Mouse (Mus musculus): ENCODE results near the gene Samd4.

The Samd4 gene

GRCm38 (mm10) chr14:46999321-47000025 is 116.8 kb downstream of the Samd4 start:
- no peak for DNase-seq (ENCODE audit: low spot score in 2 of 2)

DNA sequence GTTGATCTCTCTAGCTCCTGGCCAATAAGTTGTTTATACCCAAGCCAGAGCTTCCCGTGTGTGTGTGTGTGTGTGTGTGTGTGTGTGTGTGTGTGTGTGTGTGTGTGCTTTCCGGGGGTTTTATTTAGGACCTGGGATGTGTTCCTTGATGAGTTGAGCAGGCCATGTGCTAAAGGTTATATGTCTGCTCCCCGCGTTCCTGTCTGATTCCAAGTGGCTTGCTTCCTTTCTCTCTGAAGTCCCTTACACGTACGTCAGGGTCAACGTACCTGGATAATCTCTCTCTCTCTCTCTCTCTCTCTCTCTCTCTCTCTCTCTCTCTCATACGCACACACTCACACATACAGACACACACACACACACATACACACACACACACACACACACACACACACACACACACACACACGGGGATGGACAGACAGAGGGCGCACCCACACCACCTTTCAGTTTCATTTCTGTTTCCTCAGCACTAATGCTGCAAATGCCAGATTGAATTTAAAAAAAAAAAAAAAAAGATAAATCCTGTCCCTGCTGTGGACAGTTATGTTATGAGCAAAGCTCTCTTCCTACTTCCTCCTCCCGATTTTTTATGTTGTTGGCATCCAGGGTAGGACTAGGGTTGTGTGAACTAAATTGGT is 117.6 kb downstream of the Samd4 start:
- no peak for DNase-seq (ENCODE audit: low spot score in 2 of 2)

- DNase-seq (ENCODE audit: low spot score in 2 of 2), result no peak
These were observed 118.4 kb downstream of the Samd4 start for GRCm38 (mm10) chr14:47000786-47001761.

DNA sequence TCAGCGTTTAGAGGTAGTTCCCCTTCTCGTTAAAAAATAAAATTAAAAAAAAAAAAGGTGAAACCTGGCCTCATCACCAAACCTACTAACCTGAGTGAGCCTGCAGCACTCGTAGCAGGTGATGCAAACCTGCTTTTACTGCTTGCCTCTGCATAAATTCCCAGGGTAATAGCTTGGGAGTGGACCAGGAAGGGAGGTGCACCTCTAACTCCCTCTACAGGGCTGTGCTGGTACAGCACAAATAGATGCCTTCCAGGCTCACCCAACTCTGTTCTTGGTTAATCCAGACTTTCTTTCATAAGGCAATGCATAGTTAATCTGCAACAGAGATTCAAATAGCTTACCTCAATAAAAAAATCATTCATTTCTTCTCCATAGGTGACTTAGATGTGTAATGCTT is 121.5 kb downstream of the Samd4 start:
- peak in 1 of 2 experiments; percentile 47 for DNase-seq (ENCODE audit: low spot score in 2 of 2)

DNA sequence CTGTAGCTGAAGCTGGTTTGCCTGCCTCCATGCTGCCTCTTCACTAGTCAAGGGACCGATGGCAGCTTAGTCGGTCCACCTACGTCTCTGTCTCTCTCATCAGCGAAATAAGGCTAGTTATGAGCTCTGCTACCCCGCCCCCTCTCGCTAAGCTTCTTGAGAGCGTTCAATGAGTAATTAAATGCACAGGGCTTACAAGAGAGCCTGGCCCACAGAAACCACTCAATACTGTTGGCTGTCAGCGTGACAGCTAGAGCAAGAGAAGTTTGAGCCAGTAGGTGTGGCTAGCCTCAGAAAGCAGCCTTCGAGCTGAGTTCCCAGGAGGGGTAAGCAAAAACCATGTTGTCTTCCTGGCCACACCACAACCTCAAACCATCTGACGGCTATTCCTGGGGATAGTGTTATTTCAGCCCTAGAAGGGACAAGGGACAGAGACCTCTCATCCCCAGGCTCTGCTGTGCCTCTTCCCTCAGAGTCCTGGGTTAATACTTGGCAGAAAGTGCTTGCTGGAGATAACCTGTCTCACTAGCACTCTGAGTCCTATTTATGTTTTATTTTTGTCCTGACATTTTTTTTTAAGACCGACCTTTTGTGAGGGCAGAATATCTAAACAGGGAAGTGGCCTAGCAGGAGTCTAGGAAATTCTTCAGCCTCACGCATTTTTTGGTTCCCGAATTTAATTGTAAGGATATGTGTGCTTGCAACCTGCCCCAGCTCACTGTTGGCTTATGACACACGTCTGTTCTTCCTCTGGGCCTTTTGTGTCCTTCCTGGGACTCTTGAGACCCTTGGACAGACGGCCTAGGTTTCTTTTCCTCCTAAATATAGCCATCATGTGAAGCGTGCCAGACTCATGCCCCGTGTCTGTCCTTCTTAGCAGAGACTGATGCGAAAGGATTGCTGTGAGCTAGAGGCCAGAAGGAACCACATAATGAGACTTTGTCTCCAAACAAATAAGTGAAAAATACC is 128.8 kb downstream of the Samd4 start:
- DNase-seq (ENCODE audit: low spot score in 2 of 2), result peak; percentile 46 to 59

DNA sequence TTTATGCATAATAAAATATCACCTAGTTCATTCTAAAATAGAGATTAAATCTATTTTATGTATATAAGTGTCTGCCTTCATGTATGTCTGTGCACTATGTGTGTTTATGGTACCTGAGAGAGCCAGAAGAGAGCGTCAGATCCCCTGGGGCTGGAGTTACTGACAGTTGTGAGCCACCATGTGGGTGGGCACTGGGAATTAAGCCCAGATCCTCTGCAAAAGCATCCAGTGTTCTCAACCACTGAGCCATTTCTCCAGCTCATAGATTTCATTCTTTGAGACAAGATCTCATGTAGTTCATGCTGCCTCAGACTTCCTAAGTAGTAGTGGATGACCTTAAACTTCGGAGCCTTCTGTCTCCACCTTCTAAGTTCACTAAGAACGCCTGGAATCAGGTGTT is 133.0 kb downstream of the Samd4 start:
- peak in 1 of 2 experiments; percentile 34 for DNase-seq (ENCODE audit: low spot score in 2 of 2)

DNA sequence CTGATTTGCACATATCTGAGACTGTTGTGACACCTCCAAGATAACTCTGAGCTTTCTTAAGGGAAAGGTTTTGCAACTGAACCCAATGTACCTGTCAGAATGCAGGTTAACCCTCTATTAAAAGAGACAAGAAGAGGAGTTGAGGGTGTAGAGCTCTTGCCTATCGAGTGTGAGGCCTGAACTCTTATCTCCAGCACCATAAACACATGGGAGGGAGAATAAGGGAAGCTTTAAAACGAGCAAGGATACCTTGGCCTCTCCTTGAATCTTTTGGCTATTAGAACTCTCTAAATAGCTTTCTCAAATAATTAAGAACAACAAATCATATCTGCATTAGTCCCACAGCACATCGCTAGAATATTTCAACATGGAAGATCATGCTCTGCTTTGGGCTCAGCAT is 135.0 kb downstream of the Samd4 start:
- DNase-seq (ENCODE audit: low spot score in 2 of 2), result no peak

- DNase-seq (ENCODE audit: low spot score in 2 of 2), result no peak
These were observed 138.2 kb downstream of the Samd4 start for GRCm38 (mm10) chr14:47020886-47021285.

DNA sequence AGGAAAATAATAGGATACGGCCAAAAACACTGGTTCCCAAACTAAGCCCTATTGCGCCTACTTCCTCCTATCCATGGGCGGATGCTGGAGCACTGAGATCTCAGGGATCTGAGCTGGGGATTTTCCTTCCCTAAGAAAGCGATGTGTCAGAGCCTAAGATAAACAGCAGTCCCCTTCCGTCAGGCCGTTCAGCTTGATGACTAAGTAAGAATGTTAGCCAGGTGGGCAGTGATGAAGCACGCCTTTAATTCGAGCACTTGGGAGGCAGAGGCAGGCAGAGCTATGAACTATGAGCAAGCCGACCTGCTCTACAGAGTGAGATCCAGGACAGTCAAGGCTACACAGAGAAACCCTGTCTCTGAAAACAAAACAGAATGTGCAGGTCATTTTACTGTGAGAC is 140.9 kb downstream of the Samd4 start:
- no peak for DNase-seq (ENCODE audit: low spot score in 2 of 2)

GRCm38 (mm10) chr14:47027431-47028118 is 144.9 kb downstream of the Samd4 start:
- DNase-seq (ENCODE audit: low spot score in 2 of 2), result no peak

- DNase-seq (ENCODE audit: low spot score in 2 of 2), result no peak
These were observed 148.9 kb downstream of the Samd4 start for GRCm38 (mm10) chr14:47031542-47031941.

DNA sequence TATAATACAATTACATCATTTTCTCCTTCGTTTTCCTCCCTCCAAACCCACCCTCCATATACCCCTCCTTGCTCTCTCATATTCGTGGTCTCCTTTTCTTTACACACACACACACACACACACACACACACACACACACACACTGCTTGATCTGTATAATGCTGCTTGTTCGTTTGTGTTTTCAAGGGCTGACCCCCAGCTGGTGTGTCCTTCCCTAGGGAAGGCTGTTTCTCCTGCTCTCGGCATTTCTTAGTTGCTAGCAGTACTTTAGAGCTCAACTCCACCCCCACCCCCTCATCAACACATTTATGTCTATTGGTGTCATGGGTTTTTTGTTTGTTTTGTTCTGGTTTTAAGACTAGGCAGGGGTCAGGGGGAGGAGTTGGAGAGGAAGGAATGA is 149.5 kb downstream of the Samd4 start:
- no peak for DNase-seq (ENCODE audit: low spot score in 2 of 2)

DNA sequence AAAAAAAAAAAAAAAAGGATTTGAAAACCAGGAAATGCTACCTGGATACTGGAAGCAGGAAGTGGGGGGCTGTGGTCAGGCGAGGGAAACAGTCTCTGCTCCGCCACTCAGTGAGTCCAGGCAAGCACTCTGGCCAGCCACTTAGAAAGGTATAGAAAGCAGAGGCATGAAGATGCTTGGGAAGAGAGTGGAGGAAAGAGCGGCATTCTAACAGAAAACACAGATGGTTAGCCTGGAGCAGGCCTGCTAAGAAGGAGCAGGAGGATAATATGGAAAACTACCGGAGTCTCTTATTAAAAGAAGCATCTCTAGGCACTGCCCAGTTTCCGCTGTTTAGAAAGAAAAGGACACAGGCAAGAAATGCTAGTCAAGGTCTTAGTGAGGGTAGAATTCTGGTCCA is 150.8 kb downstream of the Samd4 start:
- DNase-seq (ENCODE audit: low spot score in 2 of 2), result no peak

DNA sequence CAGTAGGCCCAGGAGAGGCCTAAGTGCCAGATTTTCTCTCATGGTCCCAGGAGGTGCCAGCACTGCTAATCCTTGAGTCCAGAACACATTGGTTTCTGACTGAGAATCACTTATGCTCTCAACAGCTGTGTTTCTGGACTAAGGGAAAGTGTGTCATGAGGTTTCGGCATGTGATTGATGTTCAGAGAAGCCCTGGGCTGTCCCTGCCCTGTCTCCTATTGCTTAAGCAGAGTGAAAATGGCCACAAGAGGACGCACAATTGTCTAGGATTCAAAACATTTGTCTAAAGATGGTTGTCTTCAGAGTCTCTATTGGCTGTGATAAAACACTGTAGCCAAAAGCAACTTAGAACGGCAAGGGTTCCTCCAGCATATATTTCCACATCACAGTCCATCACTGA is 159.0 kb downstream of the Samd4 start:
- DNase-seq (ENCODE audit: low spot score in 2 of 2), result no peak

- DNase-seq (ENCODE audit: low spot score in 2 of 2), result peak; percentile 3 to 24
These were observed 166.4 kb downstream of the Samd4 start for GRCm38 (mm10) chr14:47049051-47049450.

DNA sequence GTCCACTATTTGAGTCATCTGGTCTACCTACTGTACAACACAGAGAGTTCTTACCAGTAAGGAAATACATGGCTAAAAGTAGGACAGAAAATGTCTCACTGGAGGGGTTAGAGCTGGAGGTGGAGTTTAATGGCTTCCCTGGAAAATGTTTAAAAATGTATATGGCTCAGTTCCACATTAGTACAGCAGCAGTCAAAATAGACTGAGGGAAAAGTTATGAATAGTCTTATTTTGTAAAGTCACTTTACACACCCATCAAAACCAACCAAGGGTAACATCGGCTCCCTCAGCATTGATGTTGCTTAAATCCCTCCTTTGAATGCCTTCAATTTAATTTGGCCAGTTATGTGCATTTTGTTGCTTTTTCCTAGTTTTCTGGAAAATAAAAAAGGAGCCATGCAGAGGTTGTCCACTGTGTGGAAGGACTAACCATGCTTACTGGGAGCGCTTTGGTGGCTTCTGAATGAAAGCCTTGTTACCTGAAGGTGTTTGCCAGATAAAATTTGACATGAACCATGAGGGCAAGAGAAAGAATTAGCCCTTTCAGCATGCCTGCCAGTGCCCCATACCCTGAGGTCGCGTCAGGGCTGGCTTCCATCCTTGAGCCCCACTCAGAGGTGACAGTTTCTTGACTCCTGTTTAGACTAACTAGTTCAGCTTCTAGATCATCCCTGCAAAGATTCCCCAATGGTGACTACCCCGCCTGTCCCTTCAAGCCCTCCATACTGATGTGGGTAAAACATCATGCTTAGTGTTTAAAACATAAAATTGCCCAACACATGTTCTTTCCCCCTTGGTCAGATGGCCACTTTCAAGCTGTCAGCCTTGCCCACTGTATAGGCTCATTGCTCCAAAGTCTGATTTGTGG is 169.3 kb downstream of the Samd4 start:
- DNase-seq (ENCODE audit: low spot score in 2 of 2), result no peak

GRCm38 (mm10) chr14:47053101-47053500 is 170.4 kb downstream of the Samd4 start:
- no peak for DNase-seq (ENCODE audit: low spot score in 2 of 2)

GRCm38 (mm10) chr14:47053824-47054223 is 171.2 kb downstream of the Samd4 start:
- DNase-seq (ENCODE audit: low spot score in 2 of 2), result no peak

DNA sequence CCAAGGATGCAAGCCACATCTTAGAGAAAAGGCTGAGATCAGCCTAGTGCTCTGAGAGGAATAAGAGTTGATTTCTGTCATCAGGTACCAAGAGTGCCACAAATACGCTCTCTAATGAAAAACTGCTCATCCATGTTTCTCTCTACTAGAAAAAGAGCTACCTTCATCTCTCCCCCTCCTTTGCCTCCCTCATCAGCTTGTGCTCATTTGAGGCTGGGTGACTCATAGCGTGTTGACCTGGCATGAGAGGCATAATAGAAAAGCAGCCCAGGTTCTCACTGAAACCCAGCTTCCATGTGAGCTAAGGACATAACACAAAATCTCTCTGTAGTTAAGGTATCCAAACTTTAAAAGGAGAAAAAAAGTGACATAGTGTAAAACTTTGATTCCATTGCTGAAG is 176.3 kb downstream of the Samd4 start:
- DNase-seq (ENCODE audit: low spot score in 2 of 2), result no peak

DNA sequence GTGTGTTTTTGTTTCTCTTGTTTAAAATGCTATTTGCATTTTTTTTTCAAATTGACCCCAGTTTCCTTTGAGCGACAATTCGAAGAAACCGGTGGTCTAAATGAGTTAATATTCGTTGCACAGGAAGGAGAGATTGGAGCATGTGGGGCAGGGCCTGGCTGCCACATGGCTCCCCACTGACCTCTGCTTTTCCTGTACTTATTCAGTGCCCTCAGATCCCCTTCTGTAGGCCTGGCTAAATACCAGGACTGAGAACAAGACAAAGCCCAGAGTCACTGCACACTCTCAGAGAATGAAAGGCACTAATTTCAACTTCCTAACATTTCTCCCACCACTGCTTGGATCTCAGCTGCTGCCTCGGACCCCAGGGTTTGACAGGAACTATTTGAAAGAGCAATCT is 182.4 kb downstream of the Samd4 start:
- no peak for DNase-seq (ENCODE audit: low spot score in 2 of 2)
